Mouse (Mus musculus): ENCODE results near the gene Lcat.

The Lcat gene

DNA sequence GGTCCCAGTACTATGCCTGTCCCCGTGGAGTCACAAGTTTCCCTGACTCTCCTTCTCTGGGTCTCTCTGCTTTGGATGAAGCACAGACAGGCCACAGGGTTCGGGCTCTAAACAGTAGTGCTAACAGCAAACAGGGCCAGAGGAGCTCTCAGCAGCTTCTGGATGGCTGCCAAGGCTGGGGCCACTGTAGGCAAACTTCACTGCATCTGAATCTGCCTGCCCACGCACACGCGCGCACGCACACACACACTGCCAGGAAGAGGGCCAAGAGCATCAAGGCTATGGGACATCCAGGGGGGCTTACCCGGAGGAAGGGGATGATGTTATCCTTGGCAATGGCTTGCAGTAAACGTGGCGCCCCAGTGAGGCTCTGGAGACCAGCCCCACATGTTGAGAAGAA is 6.2 kb upstream of the Lcat start:
- DNase-seq (ENCODE audit: low spot score in 2 of 2): peak; percentile 64 to 69

DNA sequence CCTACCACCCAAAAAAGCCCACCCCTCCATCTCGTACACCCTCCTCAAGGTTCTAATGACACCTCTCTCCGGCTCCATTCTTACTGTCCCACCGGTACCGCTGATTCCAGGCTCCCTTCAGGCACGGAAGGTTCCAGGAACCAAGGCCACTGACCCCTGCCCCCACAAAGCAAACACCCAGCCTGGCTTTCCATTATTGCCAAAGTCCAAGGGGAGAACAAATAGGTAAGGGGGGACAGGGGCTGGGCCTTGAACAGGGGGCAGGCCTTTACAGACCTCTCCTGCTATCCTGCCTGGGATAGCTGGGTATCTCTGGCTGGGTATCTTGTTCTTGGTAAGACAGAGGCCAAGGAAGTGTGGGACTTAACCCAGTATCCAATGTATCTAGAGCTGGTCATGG is 640 bp downstream of the Lcat start:
- no peak for DNase-seq (ENCODE audit: low spot score in 2 of 2)

DNA sequence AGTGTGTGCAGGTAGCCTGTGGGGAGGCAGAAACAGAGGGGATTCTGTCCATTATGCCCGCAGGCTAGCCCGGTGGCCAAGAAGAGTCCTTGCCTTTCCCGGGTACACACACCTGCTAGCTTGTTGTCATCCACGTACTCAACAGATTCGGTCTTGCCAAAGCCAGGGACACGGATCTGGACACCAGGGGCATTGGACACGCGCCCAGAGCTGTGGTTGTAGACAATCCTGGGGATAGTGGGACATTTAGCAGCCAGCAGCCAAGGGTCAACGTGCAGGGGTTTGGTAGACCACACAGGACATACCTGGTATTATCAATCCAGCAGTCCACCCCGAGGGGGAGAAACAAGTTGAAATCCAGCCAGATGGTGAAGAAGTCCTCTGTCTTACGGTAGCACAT is 1.2 kb downstream of the Lcat start:
- DNase-seq (ENCODE audit: low spot score in 2 of 2): no peak

DNA sequence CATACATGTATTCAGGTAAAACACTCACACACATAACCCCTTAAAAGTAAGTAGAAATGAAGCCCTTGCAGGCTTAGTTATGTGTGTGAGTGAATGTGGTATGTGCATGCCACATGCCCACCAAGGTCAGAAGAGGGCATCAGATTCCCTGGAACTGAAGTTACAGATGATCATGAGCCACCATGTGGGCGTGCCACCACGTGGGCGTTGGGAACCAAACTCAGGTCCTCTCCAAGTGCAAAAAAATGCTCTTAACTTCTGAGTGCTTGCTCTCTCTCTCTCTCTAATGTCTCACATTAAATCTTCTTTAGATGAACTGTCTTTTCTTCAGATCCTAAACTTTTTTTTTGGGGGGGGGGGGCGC is 4.9 kb downstream of the Lcat start, which contains the start of gene Psmb10:
Psmb10 (minus strand) TSS at position 139 of the 364 bp plus-strand sequence.
- DNase-seq (ENCODE audit: low spot score in 2 of 2): no peak

DNA sequence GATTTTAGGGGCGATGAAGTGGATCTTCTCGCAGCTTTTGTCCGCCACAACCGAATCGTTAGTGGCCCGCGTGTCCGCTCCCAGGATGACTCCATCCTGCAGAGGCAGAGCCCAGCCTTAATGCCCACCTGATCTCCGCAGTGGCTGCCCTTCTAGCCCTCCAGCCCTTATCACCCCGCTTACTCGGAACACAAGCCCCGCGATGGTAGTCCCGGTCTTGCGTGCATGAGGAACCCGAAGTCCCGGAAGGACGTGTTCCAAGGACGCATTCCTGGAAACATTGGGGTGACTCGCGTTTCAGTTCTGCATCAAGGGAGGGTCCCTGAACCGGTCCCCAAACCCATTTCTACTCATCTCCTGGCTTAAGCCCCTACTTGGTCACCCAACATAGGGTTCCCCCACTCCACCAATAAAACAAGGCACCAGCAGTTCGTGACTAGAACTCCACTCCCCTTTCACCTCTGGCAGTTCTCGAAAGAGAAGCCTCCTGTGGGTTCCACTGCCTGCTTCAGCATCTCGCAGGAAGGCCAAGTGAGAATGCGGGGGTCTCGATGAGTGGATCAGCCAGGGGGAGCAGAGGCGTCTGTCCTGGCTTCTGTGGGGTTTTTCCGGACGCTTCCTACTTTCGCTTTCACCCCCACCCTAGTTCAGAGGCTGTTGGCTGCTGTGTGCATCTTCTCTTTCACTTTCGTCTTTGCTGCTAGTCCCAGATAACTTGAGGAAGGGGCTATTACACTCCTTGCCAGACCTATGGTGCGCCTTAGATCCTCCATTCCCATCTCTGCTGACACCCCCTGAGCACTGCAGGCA is 5.5 kb downstream of the Lcat start:
- no peak for DNase-seq (ENCODE audit: low spot score in 2 of 2)

DNA sequence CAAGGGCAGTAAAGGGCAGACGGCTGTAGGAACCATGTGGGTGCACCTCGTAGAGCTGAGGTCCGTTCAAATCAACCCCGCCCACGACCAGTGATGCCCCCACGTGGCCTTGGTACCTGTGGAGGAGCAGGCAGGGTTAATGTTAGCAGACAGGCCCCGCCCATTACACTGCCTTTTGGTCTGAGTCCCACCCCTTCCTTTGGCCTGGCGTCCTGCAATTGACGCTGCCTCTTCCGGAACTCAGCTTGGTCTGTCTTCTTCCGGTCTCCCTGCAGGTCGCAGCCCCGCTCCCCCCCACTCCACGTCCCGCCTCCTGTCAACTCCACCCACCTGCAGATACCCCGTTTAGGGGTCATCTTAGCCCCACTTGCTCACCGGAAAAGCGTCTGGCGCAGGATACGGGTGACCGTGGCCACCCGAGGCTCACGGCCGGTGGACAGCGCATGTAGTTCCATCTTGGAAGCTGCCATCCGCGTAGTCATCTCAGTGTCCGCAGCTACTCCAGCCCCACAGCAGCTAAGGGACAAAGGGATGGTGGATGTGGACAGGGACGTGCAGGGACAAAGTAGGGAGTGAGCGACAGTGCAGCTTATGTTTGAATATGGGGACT is 6.2 kb downstream of the Lcat start:
- peak; percentile 82 to 85 for DNase-seq (ENCODE audit: low spot score in 2 of 2)

DNA sequence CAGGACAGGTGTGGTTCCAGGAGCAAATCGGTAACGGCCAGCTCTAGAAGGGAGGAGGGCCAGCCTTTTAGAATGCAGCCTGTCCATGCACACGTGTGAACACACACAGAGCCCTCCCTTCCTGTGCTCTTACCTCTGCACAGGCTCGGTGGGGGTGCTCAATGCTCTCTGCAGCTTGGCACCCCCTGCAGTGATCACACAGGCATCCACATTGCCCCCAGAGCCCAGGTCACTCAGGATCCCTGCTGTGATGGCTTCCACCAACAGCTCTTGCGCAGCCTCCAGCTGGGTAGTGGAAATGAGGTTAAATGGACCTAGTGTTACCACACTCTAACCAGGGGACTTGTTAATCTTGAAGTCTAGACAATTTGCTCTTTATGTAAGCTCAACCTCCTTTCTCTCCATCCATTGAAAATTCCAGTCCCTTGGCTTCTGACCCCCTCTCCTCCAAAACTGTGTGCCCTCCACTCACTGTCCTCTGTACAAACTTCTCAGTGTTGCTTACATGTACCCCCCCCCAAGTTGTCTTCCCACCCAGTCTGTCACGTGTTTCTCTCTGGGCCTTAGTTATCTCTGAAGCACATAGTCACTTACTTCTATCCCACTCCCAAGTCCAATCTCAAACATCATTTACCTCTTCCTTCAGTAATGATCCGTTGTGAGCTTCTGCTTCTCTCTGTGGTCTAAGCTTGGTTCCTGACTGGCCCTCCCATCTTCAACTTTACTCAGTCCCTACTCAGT is 7.1 kb downstream of the Lcat start:
- no peak for DNase-seq (ENCODE audit: low spot score in 2 of 2)

DNA sequence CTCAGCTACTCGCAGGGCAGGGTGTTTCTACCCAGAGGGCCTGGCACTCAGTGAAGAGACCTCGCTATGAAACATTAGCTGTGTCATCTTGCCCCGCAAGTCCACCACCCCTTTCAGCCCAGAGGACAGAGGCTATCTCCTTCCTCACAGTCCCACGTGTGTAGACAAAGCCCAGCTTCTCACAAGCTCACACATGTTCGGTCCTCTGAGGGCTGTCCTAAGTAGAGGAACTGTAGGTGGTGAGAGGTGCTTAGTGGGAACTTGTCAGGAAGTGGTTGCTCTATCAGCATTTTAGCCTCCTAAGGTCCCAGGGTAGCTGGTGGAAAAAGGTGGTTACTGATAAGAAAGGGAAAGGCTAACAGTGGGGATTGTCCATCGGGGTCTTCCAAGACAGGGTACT is 8.1 kb downstream of the Lcat start:
- DNase-seq (ENCODE audit: low spot score in 2 of 2): no peak

DNA sequence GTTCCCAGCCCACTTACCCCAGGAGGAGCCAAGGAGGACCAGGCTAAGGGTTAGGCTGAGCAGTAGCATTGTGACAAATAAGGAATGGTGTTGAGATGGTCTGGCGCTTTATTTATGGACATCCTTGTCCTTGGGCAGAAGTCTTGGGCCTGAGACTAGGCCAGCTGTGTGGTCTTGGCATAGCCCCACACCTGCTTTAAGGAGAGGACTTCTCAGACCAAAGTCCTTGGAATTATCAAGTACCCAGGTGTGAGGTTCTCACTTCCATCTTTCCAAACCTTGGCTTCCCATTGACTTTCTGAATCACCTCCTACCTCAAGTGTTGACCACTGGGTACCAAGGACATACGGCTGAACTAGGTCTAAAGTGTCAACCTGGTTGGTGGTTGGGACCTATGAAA is 9.4 kb downstream of the Lcat start, which contains the start of gene Ctrl:
Ctrl (minus strand) TSS at position 101 of the 400 bp plus-strand sequence.
- no peak for DNase-seq (ENCODE audit: low spot score in 2 of 2)

DNA sequence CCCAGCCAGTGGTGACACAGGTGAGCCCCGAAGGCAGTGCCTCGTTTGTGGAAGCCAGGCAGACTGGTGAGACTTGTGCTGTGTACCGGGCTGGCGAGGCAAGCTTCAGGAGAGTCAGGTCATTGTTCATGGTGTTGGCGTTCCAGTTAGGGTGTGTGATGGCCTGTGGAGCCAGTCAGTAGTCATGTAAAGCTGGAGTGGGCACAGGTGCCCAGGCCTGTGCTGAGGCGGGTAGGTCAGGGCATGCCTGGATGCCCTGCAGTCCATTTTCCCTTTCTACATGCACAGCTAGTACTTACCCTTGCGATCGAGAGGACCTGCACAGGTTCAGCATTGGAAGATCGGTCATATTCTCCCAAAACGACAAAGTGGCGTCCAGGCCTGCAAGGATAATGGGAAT is 10.7 kb downstream of the Lcat start:
- no peak for DNase-seq (ENCODE audit: low spot score in 2 of 2)

DNA sequence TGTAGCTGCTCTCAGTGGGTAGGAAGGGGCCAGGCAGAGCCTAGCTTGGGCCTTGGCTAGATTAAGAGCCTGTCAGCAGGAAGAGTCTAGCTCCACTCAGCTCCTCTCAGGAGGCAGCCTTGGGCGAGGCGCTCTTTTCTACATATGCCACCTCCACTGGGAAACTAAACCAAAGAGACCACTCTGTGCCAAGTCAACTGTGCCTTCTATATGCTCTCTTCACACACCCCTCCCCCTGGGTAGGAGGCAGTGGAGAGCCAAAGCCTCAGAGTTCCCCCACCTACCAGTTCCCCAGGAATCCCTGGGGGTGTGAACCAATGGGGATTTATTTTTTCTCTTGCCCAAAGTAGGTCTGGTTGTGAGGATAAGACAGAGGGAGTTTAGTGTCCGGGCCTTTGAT is 11.9 kb downstream of the Lcat start:
- DNase-seq (ENCODE audit: low spot score in 2 of 2): no peak

DNA sequence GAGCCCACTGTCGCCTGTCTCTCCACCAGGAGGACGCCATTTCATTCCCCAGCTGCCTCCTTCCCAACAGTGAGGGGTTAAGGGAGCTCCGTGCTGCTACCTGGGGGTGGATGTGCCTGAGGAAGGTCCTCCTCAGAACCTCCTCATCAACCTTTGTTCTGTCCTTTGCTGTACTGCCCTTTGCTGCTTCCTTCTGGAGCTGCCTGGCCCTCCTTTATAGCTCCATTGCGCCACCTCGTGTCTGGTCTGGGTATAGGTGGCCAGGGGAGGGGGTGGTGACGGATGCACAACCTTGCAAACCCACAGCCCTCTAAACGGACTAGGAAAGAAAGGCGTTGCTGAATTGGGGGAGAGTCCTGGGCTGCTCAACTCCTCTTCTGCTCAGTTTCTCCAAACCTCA is 12.6 kb downstream of the Lcat start:
- DNase-seq (ENCODE audit: low spot score in 2 of 2): peak in 1 of 2 experiments; percentile 76

DNA sequence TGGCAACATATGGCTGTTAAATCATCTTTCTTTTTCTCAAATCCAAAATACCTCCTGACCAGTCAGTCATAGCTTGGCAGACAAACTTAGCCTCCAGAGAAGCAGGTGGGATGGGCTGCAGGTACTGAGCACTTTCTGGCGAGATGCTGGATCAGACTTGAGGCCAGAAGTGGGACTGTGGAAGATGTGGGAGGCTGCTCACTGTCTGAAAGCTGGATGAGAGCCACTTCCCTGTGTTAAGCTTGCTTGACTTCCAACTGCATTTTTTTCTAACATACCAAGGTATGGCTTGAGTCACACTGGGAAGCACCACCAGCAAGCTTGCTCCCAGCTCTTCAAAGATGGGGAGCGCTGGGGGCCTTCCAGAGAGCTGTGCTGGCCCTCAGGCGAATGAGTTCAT is 18.1 kb downstream of the Lcat start:
- DNase-seq (ENCODE audit: low spot score in 2 of 2): no peak

DNA sequence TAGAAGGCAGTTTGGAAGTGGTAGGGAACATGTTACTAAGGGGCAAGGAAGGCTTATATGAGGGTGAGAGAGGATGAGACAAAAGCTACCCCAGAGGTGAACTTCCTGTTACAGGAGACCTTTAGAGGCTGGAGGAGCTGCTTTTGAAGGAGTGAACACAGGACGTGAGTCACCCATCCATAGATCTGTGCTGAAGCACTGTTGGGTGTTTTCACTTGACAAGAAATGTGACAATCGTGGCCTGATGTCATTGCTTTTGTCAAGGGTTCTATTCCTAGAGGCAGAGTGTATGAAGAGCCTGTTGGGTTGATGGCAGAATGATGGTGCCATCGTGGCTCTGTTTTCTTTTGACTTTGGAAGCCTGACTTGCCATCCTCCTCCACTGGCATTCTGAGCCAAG is 23.8 kb downstream of the Lcat start:
- DNase-seq (ENCODE audit: low spot score in 2 of 2): no peak

DNA sequence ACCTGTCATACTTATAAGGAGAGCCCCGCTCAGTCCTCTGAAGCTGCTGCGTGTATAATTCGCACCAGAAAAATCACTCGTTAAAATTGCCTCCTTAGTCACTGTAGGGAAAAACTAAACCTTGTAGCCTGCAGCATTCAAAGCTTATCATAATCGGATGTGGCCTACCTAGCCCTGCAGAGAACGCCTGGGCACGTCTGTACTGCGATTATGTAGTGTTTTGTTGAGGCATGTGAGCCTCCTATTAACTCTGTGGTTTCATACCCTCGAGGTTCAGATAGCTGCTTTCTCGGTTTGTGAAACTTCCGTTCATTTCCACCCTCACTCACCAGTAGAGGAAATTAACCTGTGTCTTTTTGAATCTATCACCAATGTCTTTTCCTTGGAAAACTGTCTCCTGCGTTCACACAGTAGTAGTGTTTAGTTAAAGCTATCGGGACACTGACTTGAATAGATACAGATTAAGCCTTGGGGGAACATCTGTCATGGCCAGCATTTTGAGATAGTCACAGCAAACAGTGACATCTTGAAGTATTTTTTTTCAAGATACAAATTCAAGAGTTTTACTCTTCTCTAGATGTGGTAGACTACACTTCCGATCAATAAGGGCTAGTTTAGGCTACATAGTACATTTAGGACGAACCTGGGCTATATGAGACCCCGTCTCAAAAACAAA is 42.1 kb downstream of the Lcat start:
- no peak for DNase-seq (ENCODE audit: low spot score in 2 of 2)

DNA sequence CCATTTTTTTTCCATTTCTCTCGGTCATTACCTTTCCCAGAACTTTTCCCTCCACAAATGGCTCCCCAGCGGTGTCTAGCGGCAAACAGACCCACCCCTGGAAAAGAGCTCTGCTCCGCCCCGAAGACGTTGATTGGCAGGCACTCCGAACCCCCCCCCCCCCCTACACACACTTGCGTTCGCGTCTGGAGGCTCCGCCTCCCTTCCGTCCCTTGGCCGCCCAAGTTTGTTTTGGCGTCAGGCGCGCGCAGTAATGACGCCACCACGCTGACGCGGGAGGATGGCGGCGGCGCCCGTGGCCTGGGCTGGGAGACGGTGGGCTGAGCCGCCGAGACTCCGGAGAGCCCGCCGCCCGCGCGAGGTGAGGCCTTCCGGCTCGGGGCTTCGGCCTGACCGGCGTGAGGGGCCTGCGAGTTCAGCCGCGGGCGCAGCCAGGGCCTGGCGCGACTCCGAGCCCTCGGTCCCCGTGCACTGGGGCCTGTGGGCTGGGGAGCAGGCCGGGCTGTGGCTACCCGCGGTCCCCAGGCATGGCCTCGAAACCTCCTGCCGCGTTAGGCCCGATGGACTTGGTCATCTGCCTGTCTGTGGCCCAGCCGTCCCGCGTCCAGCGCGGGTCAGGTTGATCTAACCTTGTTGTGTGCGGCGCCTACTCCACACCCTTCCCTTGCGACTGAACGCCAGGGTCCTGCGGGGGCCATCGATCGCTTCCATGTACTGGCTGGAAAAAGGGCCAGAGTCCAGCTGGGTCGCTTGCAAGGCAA is 42.8 kb downstream of the Lcat start, which contains the start of gene Pskh1:
Pskh1 (plus strand) TSS at position 262 of the 761 bp plus-strand sequence.
- peak; percentile 83 to 91 for DNase-seq (ENCODE audit: low spot score in 2 of 2)

DNA sequence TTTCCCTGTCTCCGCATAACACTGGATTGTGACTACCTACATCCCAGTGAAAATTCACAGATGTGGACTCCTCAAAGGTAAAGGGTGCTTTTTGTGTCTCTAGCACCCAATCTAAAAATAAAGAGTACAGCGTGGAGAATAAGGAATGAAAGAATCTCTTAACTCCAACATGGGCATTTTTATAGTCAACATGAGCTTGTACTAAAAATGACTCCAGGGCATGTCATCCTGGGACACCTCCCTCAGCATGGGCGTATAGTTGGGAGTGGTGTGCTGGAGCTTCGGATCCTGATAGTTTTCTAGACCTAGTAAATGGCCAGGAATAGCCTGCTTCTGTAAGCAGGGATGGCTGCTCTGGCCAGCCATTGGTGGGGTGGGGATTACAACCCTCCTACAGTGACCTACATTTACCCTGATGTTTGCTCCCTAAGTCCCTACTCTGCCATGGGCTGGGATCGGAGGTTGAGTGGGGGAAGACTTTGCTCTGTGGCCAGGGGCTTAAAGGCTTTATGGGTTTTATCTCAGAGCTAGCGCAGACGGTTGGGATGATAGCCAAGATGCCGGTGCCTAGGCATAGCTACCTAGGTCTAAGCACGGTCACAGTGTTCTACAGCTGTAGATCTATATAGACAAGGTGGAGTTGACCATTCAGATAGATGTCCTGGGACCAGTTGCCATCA is 45.2 kb downstream of the Lcat start:
- no peak for DNase-seq (ENCODE audit: low spot score in 2 of 2)

DNA sequence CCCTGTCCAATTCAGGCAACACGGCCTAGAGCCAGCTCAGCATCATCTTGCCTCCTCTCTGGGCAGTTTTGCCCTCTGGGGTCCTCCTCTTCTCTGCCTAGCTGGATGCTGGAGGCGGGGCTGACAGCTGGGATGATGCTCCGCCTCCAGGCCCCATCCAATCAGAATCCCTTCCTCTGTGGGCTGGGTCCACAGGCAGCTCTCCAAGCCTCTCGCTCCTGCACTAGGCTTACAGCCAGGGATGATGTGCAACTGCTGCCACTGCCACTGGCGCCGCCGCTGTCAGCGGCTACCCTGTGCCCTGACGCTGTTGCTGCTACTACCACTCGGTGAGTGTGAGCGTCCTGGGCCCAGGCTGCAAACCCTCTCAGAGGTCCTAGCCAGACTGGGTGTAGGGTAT is 49.8 kb downstream of the Lcat start, which contains the start of gene Nrn1l:
Nrn1l (plus strand) TSS at position 229 of the 400 bp plus-strand sequence.
- peak; percentile 72 to 78 for DNase-seq (ENCODE audit: low spot score in 2 of 2)

DNA sequence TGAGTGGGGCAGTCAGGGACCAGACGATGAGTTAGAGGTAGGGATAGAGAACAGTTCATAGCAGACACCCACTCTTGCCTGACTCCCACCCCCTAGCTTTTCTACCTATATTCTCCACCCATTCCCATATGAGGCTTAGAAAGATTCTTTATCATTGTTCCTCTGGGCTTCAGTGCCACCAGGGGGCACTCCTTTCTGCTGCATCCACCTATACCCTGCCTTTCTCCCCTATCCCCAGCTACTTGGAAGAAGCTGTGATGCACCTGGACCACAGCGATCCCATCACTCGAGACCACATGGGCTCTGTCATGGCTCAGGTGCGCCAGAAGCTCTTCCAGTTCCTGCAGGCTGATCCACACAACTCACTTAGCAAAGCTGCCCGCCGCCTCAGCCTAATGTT is 50.8 kb downstream of the Lcat start:
- peak in 1 of 2 experiments; percentile 36 for DNase-seq (ENCODE audit: low spot score in 2 of 2)

DNA sequence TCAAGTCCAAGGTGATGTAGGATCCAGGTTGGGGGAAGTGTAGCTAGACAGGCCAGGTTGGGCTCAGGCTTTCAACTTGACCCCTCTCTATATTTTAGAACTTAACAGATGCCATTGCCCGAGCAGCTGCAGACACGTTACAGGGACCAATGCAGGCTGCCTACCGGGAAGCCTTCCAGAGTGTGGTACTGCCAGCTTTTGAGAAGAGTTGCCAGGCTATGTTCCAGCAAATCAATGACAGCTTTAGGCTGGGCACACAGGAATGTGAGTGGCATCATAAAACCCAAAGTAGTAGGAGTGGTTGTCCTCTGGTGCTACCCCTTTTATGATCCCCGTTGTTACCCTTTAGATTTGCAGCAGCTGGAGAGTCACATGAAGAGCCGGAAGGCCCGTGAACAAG is 52.3 kb downstream of the Lcat start:
- DNase-seq (ENCODE audit: low spot score in 2 of 2): no peak
